Mouse (Mus musculus) liver, embryonic 16.5 days (tissue): ENCODE results near the gene Smg5. TPM values are rescaled to one million over a fixed set of nuclear protein-coding genes. Genes with fewer than 3 reads are reported as not detected.

Experiments used
- ATAC-seq: fragments of 200-750 bp; cut with Nextera tagmentation; 2 replicates; pipeline ENCODE4 v1.8.0; 2017; ENCODE audit warnings: low read depth, mild to moderate bottlenecking, moderate number of reproducible peaks, moderate library complexity
- H3K27ac ChIP-seq: fragments of 300-500 bp; sonication (generic); 2 replicates; pipeline ENCODE4 v1.5.1; 2014; ENCODE audit warnings: mild to moderate bottlenecking, low read length
- H3K27me3 ChIP-seq: fragments of 300-500 bp; sonication (generic); 2 replicates; pipeline ENCODE4 v1.6.1; 2014; ENCODE audit warnings: low read depth, low read length, mixed read lengths; ENCODE audit not compliant: control insufficient read depth, insufficient read depth
- H3K36me3 ChIP-seq: fragments of 300-500 bp; sonication (generic); 2 replicates; pipeline ENCODE4 v1.6.1; 2014; ENCODE audit warnings: mild to moderate bottlenecking; ENCODE audit not compliant: control insufficient read depth, insufficient read depth
- H3K4me1 ChIP-seq: fragments of 300-500 bp; sonication (generic); 2 replicates; pipeline ENCODE4 v1.6.1; 2014; ENCODE audit warnings: low read depth, low read length, mixed read lengths; ENCODE audit not compliant: control insufficient read depth
- H3K4me2 ChIP-seq: fragments of 300-500 bp; sonication (generic); 2 replicates; pipeline ENCODE4 v1.6.1; 2014; ENCODE audit warnings: low read depth, low read length, mixed read lengths
- H3K4me3 ChIP-seq: fragments of 300-500 bp; sonication (generic); 2 replicates; pipeline ENCODE4 v1.5.1; 2014; ENCODE audit warnings: low read depth, mild to moderate bottlenecking, low read length
- H3K9ac ChIP-seq: fragments of 300-500 bp; sonication (generic); 2 replicates; pipeline ENCODE4 v1.6.1; 2014; ENCODE audit warnings: low read depth, low read length
- H3K9me3 ChIP-seq: fragments of 300-500 bp; sonication (generic); replicated peaks from 2 replicates; pipeline ENCODE4 v1.6.1; 2016; ENCODE audit warnings: low read length; ENCODE audit not compliant: control insufficient read depth
- WGBS: fragments of 180-500 bp; shearing (Covaris S2); extraction: QIAGEN DNeasy Blood & Tissue Kit; methylation state at CpG from one replicate; pipeline ENCODE4 v1.1.7; 2014; ENCODE audit not compliant: insufficient replicate concordance; 5-methylcytosine and 5-hydroxymethylcytosine counted together
- polyA plus RNA-seq: library from polyadenylated mRNA; unstranded; fragments of >200 nt; fragmentation: Nextera tagmentation; extraction: Ambion mirVana; gene quantifications from 2 replicates; pipeline ENCODE4 v1.2.1, GENCODE M21; 2015

Gene Smg5
- polyA plus RNA-seq, 1 experiment from 2014 or later: 30.8 TPM

GRCm38 (mm10) chr3:88403522-88404230, 67.6 kb downstream of the Smg5 start:
- no peak for ATAC-seq
- WGBS: 79% methylated on average over 10 of the region's 10 CpGs
- H3K9me3 ChIP-seq: no peaks in the 10 kb centered on the region
- H3K9ac ChIP-seq: no peak overlapping the region
- H3K4me1 ChIP-seq: peaks cover 19% of the 10 kb centered on the region
- H3K4me3 ChIP-seq: no peak overlapping the region
- no peak overlapping the region for H3K4me2 ChIP-seq
- H3K27me3 ChIP-seq: no peaks in the 10 kb centered on the region
- no peak overlapping the region for H3K27ac ChIP-seq
- H3K36me3 ChIP-seq: peaks cover 5% of the 10 kb centered on the region

GRCm38 (mm10) chr3:88407090-88407489, 71.0 kb downstream of the Smg5 start:
- WGBS: 2% methylated on average over 2 of the region's 2 CpGs
- ATAC-seq: no peak
- H3K4me2 ChIP-seq: no peak overlapping the region

GRCm38 (mm10) chr3:88407529-88407928, 71.5 kb downstream of the Smg5 start:
- Histone ChIP-seq H3K9me3 (no peaks in the 10 kb centered on the region), H3K4me1 (peaks cover 48% of the 10 kb centered on the region), H3K27ac (no peak overlapping the region), H3K4me2 (no peak overlapping the region), H3K9ac (no peak overlapping the region), H3K4me3 (no peak overlapping the region), H3K36me3 (peaks cover 10% of the 10 kb centered on the region), H3K27me3 (no peaks in the 10 kb centered on the region)
- WGBS: 58% methylated on average over 7 of the region's 7 CpGs
- ATAC-seq: no peak

More at GRCm38 (mm10) chr3:88407090-88407489, 71.0 kb downstream of the Smg5 start:
- Histone ChIP-seq H3K9ac (no peak overlapping the region), H3K27me3 (no peaks in the 10 kb centered on the region), H3K4me3 (no peak overlapping the region), H3K4me1 (peaks cover 44% of the 10 kb centered on the region), H3K9me3 (no peaks in the 10 kb centered on the region), H3K36me3 (peaks cover 5% of the 10 kb centered on the region), H3K27ac (no peak overlapping the region)

DNA sequence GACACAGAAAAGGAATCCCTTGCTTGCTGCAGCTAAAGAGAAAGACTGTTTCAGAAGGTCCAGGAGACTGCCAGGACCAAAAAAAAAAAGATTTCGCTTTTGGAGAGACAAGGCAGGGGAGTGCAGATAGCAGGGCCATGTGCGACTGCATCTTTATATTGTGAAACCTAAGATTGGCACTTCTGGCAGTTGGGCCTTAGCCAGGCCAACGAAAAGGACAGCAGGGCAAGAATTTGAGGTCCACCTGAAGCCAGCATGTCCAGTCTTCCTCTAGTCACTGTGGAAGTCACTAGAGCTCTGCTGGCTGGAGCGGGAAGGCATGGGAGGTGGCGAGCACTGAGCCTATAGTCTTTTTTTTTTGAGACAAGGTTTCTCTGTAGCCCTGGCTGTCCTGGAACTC, 72.9 kb downstream of the Smg5 start:
- peak overlapping the region; percentile 75 for H3K4me2 ChIP-seq
- H3K27ac ChIP-seq: peak overlapping the region; percentile 95
- peaks cover 51% of the 10 kb centered on the region for H3K4me1 ChIP-seq
- no peak for ATAC-seq
- H3K9me3 ChIP-seq: no peaks in the 10 kb centered on the region
- no peaks in the 10 kb centered on the region for H3K27me3 ChIP-seq
- peak overlapping the region; percentile 90 for H3K9ac ChIP-seq
- WGBS: 31% methylated on average over 5 of the region's 5 CpGs
- peak overlapping the region; percentile 87 for H3K4me3 ChIP-seq
- H3K36me3 ChIP-seq: peaks cover 9% of the 10 kb centered on the region

GRCm38 (mm10) chr3:88409741-88410644, 73.9 kb downstream of the Smg5 start, which contains the start of gene Pmf1:
Gene Pmf1, minus strand, starts transcription at chr3:88410331.
- Histone ChIP-seq H3K9ac (peak within 1 kb of the TSS; percentile 90), H3K27me3 (no peaks in the 10 kb centered on the region), H3K9me3 (no peaks in the 10 kb centered on the region), H3K36me3 (peaks cover 8% of the 10 kb centered on the region; the same call in 1 of the 2 replicates), H3K27ac (peak within 1 kb of the TSS; percentile 95), H3K4me3 (peak within 1 kb of the TSS; percentile 87), H3K4me2 (peak within 1 kb of the TSS; percentile 75), H3K4me1 (peaks cover 51% of the 10 kb centered on the region)
- peak; percentile 90 for ATAC-seq
- WGBS: 0% methylated on average over 54 of the region's 54 CpGs

DNA sequence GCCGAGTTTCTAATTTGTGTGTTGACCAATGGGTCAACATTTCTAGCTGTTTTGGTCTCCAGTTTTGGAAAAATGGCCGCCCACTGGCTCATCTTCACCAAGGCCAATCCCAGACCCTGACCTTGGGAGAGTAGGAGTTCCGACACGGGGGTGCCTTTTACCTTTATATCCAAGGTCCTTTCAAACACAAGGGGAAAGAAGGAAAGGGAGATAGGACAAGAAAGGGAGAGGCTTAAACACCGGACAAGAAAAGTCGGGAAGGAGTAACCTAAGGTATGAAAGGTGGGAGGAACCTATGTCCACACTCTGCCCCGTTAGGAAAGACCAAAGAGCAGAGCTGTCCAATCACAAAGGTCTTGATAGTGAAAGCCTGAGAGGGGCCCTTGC, 74.6 kb downstream of the Smg5 start:
- H3K9ac ChIP-seq: peak overlapping the region; percentile 90
- H3K27ac ChIP-seq: peak overlapping the region; percentile 95
- no peaks in the 10 kb centered on the region for H3K27me3 ChIP-seq
- H3K4me2 ChIP-seq: peak overlapping the region; percentile 75
- no peaks in the 10 kb centered on the region for H3K9me3 ChIP-seq
- WGBS: 25% methylated on average over 7 of the region's 7 CpGs
- H3K4me3 ChIP-seq: peak overlapping the region; percentile 87
- ATAC-seq: no peak
- peaks cover 8% of the 10 kb centered on the region; the same call in 1 of the 2 replicates for H3K36me3 ChIP-seq
- H3K4me1 ChIP-seq: peaks cover 57% of the 10 kb centered on the region

- Histone ChIP-seq H3K27me3 (no peaks in the 10 kb centered on the region), H3K36me3 (peaks cover 8% of the 10 kb centered on the region; the same call in 1 of the 2 replicates), H3K4me2 (peak overlapping the region; percentile 75), H3K4me3 (peak overlapping the region; percentile 2; the same call in 1 of the 2 replicates), H3K9me3 (no peaks in the 10 kb centered on the region), H3K4me1 (peaks cover 56% of the 10 kb centered on the region), H3K27ac (peak overlapping the region; percentile 95), H3K9ac (peak overlapping the region; percentile 19)
- 45% methylated on average over 4 of the region's 4 CpGs for WGBS
- ATAC-seq: peak; percentile 47
Measured at GRCm38 (mm10) chr3:88411681-88412080, 75.6 kb downstream of the Smg5 start.
